Mouse (Mus musculus) cortical plate, adult 2 months (tissue): ENCODE data around the gene Gpcpd1.

Source experiments
- CTCF ChIP-seq: fragments of 200-500 bp; IDR thresholded peaks from 2 replicates; pipeline ENCODE4 v1.5.1; 2011; ENCODE audit warnings: mild to moderate bottlenecking, control low read depth, low read length; ENCODE audit not compliant: insufficient read depth; ENCODE audit errors: extremely low read depth
- POLR2A ChIP-seq: fragments of 200-500 bp; IDR thresholded peaks from 2 replicates; pipeline ENCODE4 v1.6.1; 2011; ENCODE audit warnings: mild to moderate bottlenecking, low read length, control low read depth; ENCODE audit not compliant: insufficient read depth; ENCODE audit errors: extremely low read depth

GRCm38 (mm10) chr2:132570869-132571268 is 16.7 kb downstream of the Gpcpd1 start:
- no peak for TF ChIP-seq CTCF
- TF ChIP-seq POLR2A, result no peak
